Mouse (Mus musculus) small intestine, adult 2 months (tissue): ENCODE results near the gene Kcnip3.

Experiments used
- CTCF ChIP-seq: fragments of 200-500 bp; IDR thresholded peaks from 2 replicates; pipeline ENCODE4 v1.5.1; 2012; ENCODE audit warnings: low read depth, mild to moderate bottlenecking, control low read depth, inconsistent platforms, low read length, moderate library complexity, mixed read lengths; ENCODE audit not compliant: insufficient replicate concordance, insufficient read length; ENCODE audit errors: extremely low read depth
- POLR2A ChIP-seq: fragments of 200-500 bp; IDR thresholded peaks from 2 replicates; pipeline ENCODE4 v1.6.1; 2012; ENCODE audit warnings: low read depth, mild to moderate bottlenecking, control low read depth, inconsistent platforms, low read length, moderate library complexity

- TF ChIP-seq CTCF (no peak), POLR2A (no peak)
Observed at GRCm38 (mm10) chr2:127446847-127447246, 75.0 kb downstream of the Kcnip3 start.
